23 mouse cellular contexts compared by ENCODE assay signal in the genomic region with DNA sequence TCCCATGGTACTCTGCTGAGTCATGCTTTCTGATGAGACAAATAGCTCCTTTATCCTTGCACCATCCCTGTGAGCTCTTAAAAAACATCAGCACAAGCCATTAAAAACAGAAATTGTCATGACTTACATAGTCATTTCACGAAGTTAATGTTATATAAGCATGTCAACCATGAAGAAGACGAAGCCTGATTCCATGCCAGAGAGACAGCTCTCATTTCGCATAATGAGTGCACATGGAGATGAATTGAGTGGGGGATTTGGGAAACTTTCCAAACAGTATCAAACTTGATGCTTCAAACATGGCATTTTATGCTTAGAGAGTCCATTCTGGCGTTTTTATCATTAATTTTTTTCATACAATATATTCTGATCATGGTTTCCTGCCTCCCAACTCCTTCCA. TPM values are rescaled to one million over a fixed set of nuclear protein-coding genes. Genes with fewer than 3 reads are reported as not detected.
"Had no signal": no experiment of that assay in that cellular context is flagged by ENCODE, and none has a peak within 500 bp of the region (broad histone marks: within the 10 kb centered on the region; RNA-seq: fewer than 3 reads in every experiment).

No protein-coding gene starts in this region.

- H3K4me2 ChIP-seq: kidney, embryonic 15.5 days; limb, embryonic 12.5 days; limb, embryonic 15.5 days; liver, embryonic 11.5 days; lung, embryonic 14.5 days; midbrain, embryonic 12.5 days; midbrain, embryonic 15.5 days; neural tube, embryonic 13.5 days; stomach, embryonic 15.5 days had no signal

- H3K9ac ChIP-seq: kidney, embryonic 15.5 days; limb, embryonic 12.5 days; limb, embryonic 15.5 days; liver, embryonic 14.5 days; liver, postnatal 0 days; lung, embryonic 14.5 days; midbrain, embryonic 12.5 days; midbrain, embryonic 15.5 days; neural tube, embryonic 13.5 days; stomach, embryonic 15.5 days had no signal

- ATAC-seq: liver, postnatal 0 days; lung, postnatal 0 days; midbrain, embryonic 15.5 days had no signal

- H3K9me3 ChIP-seq: kidney, embryonic 15.5 days; limb, embryonic 12.5 days; limb, embryonic 15.5 days; midbrain, embryonic 12.5 days; midbrain, embryonic 15.5 days; neural tube, embryonic 13.5 days; stomach, embryonic 15.5 days had no signal

- H3K4me3 ChIP-seq: kidney, embryonic 15.5 days; limb, embryonic 12.5 days; limb, embryonic 15.5 days; midbrain, embryonic 12.5 days; midbrain, embryonic 15.5 days; myocyte; neural tube, embryonic 13.5 days; stomach, embryonic 15.5 days had no signal

- H3K4me1 ChIP-seq: kidney, embryonic 15.5 days; limb, embryonic 12.5 days; limb, embryonic 15.5 days; midbrain, embryonic 12.5 days; midbrain, embryonic 15.5 days; neural tube, embryonic 13.5 days; stomach, embryonic 15.5 days had no signal

- DNase-seq: kidney, postnatal 10 days; kidney, postnatal 36 days; left cerebral cortex, postnatal 4 days; liver, postnatal 0 days; lung, embryonic 14.5 days; retina, postnatal 1 day; right cerebral cortex, postnatal 25 days; spleen, adult 18-20 months; thymus, adult 18-20 months; thymus, postnatal 36 days had no signal

- H3K36me3 ChIP-seq: kidney, embryonic 15.5 days; limb, embryonic 12.5 days; limb, embryonic 15.5 days; midbrain, embryonic 12.5 days; midbrain, embryonic 15.5 days; neural tube, embryonic 13.5 days; stomach, embryonic 15.5 days had no signal

- H3K27me3 ChIP-seq: kidney, embryonic 15.5 days; limb, embryonic 12.5 days; limb, embryonic 15.5 days; midbrain, embryonic 12.5 days; midbrain, embryonic 15.5 days; neural tube, embryonic 13.5 days; stomach, embryonic 15.5 days had no signal

- H3K27ac ChIP-seq: kidney, embryonic 15.5 days; limb, embryonic 12.5 days; limb, embryonic 15.5 days; liver, embryonic 14.5 days; macrophage; midbrain, embryonic 12.5 days; midbrain, embryonic 15.5 days; neural tube, embryonic 13.5 days; stomach, embryonic 15.5 days had no signal

RNA-seq across cellular contexts. Expression of a gene that starts 58.3 kb away (rescaled TPM):
- polyA plus RNA-seq: limb, embryonic 12.5 days; liver, embryonic 14.5 days; liver, postnatal 0 days; lung, postnatal 0 days; macrophage; myocyte; testis, adult 2 months had no signal
